ENCODE assay signal across 9 mouse cellular contexts in the genomic region with DNA sequence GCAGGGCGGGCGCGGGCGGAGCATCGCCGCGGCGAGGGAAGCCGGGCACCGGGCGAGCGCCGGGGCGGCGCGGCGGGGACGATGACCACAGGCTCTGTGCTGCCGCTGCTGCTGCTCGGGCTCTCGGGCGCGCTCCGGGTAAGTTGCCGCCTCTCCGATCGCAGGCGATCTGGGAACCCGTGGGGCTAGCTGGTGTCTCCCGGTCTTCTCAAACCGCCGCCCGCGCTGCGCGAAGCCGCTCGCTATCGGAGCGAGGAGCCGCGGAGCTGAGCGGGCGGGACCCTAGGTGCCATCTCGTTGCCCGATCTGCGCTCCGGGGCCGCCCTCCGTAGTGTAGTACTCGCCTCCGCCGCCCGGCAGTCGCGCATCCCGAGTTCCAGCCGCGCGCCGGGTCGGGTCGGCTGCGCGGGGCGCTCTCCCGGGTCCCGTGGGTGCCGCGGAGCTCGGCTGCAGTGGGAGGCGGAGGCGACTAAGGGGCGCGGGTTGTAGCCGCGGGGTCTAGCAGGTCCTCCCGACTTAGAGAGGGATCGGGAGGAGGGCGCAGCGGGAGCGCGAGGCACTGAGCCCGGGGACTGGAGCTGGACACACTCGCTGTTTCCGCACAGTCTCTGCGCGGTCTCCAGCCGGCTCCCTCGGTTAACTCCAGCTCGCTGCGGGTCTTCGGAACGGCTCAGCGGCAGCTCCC. TPM values are rescaled to one million over a fixed set of nuclear protein-coding genes. Genes with fewer than 3 reads are reported as not detected.
DNase-seq lines count a peak whose midpoint lies in the region; ATAC-seq lines count a peak whose summit lies in the region.
"Had no signal": no experiment of that assay in that cellular context is flagged by ENCODE, and none has a peak within 500 bp of the region (broad histone marks: within the 10 kb centered on the region; RNA-seq: fewer than 3 reads in every experiment).

No protein-coding gene starts in this region.

- intact Hi-C loops in heart, postnatal 25 days (cut with DNase I): no loop called here

- peak overlapping the region; percentile 71 for H3K4me2 ChIP-seq in liver, embryonic 11.5 days

- DNase-seq in heart, adult 11 months: peak; percentile 92
- DNase-seq in heart, postnatal 25 days (ENCODE audit: low spot score): no peak
- DNase-seq in induced T-regulatory cell, adult 2 months (ENCODE audit: low read depth): peak; percentile 1
- DNase-seq in liver, embryonic 11.5 days (ENCODE audit: low spot score): peak; percentile 60
- peak; percentile 86 for DNase-seq in neural tube, embryonic 10.5 days (ENCODE audit: extremely low spot score, low spot score)
- DNase-seq in urinary bladder, postnatal 4 days (ENCODE audit: low spot score in 2 of 2): peak; percentile 19 to 67

- H3K4me1 ChIP-seq in brown adipose tissue, adult 24 weeks (ENCODE audit: control insufficient read depth, insufficient read depth, insufficient read length, low read length): no peaks in the 10 kb centered on the region
- H3K4me1 ChIP-seq in liver, embryonic 11.5 days (replicated peaks; ENCODE audit: control insufficient read depth, insufficient read depth, low read length): no peaks in the 10 kb centered on the region

- no peak overlapping the region for H3K27ac ChIP-seq in brown adipose tissue, adult 24 weeks (replicated peaks; ENCODE audit: low read depth, low read length)
- no peak overlapping the region for H3K27ac ChIP-seq in liver, embryonic 11.5 days (ENCODE audit: low read depth, low read length)

- H3K9me3 ChIP-seq in liver, embryonic 11.5 days (ENCODE audit: control insufficient read depth, low read length): no peaks in the 10 kb centered on the region

- H3K9ac ChIP-seq in liver, embryonic 11.5 days (ENCODE audit: low read depth, low read length): no peak overlapping the region

- ATAC-seq in frontal cortex, adult (ENCODE audit: low TSS enrichment): peak; percentile 42
- peak; percentile 58 for ATAC-seq in liver, embryonic 11.5 days (replicated peaks; ENCODE audit: low FRiP score)

- H3K4me3 ChIP-seq in brown adipose tissue, adult 24 weeks (ENCODE audit: insufficient read depth, low read depth, low read length): peak overlapping the region; percentile 63
- H3K4me3 ChIP-seq in liver, embryonic 11.5 days (ENCODE audit: low read depth, low read length): peak overlapping the region; percentile 54

- WGBS in liver, embryonic 11.5 days: under 1% methylated on average over 95 of the region's 95 CpGs

- H3K27me3 ChIP-seq in liver, embryonic 11.5 days (replicated peaks; ENCODE audit: control insufficient read depth, insufficient read depth, low read length): peaks cover 45% of the 10 kb centered on the region
- H3K27me3 ChIP-seq: CH12.LX had no signal

- H3K36me3 ChIP-seq in liver, embryonic 11.5 days (ENCODE audit: control insufficient read depth, insufficient read depth, low read length): no peaks in the 10 kb centered on the region

RNA-seq across cellular contexts. Expression of a gene that starts 0.5 kb away (rescaled TPM):
- total RNA-seq in heart, postnatal 25 days (2021): under 1 TPM; 0.44 to 0.61 TPM
- polyA plus RNA-seq in brown adipose tissue, adult 24 weeks (2012; ENCODE audit: insufficient read depth, insufficient read length, missing spikeins): 0.50 TPM in 1 of 2 replicates, not detected in the other
- polyA plus RNA-seq in liver, embryonic 11.5 days (2014; fragmentation: Nextera tagmentation; extraction: Ambion mirVana): 0.51 and 0.78 TPM in 2 replicates
- total RNA-seq: CH12.LX had no signal
